Mouse (Mus musculus) lung, postnatal 0 days (tissue): ENCODE data around the gene Pip5kl1.

Experiments used
- CTCF ChIP-seq: IDR thresholded peaks from 2 replicates; pipeline ENCODE4 v1.5.1; 2016; ENCODE audit warnings: antibody characterized with exemption, mild to moderate bottlenecking
- EP300 ChIP-seq: IDR thresholded peaks from 2 replicates; pipeline ENCODE4 v1.6.1; 2016; ENCODE audit warnings: antibody characterized with exemption, mild to moderate bottlenecking, control low read depth

- TF ChIP-seq CTCF (no peak), EP300 (no peak)
Measured at GRCm38 (mm10) chr2:32549764-32550163, 24.8 kb upstream of the Pip5kl1 start.
